Mouse (Mus musculus): ENCODE data around the gene Sun1. TPM values are rescaled to one million over a fixed set of nuclear protein-coding genes. Genes with fewer than 3 reads are reported as not detected.

The Sun1 gene
- polyA plus RNA-seq, 1 experiment from 2014 or later: 46.2 TPM

DNA sequence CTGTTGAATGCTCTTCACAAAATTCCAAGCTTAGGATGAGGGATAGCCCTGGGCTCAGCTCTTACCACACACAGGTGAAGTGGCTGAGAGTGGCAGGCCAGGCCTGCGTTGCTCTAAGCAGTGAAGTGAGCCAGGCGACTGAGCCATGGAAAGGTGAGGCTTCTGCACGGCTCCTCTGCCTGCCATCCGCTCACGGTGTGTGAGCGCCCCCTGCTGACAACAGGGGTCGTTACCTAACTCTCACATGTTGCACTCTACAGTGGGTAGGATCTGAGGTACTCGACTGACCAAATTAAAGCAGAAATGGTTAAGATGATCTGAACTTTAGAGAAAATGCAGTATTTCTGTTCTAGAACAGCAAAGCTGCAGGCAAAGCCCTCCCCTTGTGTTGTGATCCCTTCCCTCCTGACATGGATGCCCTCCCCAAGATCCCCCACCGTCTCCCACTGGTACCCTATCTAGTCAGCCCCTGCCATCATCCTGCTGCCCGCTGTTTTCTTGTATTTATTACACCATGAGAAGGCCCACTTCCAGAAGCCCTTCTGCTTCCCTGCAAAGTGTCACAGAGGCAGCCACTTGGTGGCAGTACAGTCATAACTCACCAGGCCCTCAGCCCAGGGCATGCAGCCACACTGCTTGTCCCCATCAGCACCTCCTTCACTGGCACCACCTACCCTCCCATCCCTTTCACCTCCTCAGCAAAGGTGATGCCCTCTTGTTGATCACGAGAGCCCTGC is 21.4 kb upstream of the Sun1 start:
- Histone ChIP-seq H3K4me3 (ENCODE audit: low read depth, low read length) (no peak overlapping the region), H3K27ac (replicated peaks; ENCODE audit: low read depth, low read length) (no peak overlapping the region), H3K4me1 (ENCODE audit: control insufficient read depth, insufficient read depth, low read length) (peaks cover 2% of the 10 kb centered on the region), H3K9me3 (ENCODE audit: control insufficient read depth, low read length) (no peaks in the 10 kb centered on the region), H3K4me2 (ENCODE audit: low read depth, severe bottlenecking) (no peak overlapping the region), H3K36me3 (ENCODE audit: control insufficient read depth, insufficient read depth, low read length) (peaks cover 4% of the 10 kb centered on the region; the same call in 1 of the 2 replicates), H3K9ac (ENCODE audit: low read length) (no peak overlapping the region), H3K27me3 (ENCODE audit: control insufficient read depth, insufficient read depth, low read length) (no peaks in the 10 kb centered on the region)
- DNase-seq (ENCODE audit: low spot score) (peak; percentile 89), ATAC-seq (ENCODE audit: insufficient number of reproducible peaks, low FRiP score, low TSS enrichment, low read depth) (no peak)
- WGBS: 32% methylated on average over 11 of the region's 11 CpGs

GRCm38 (mm10) chr5:139183131-139183530 is 17.3 kb upstream of the Sun1 start:
- WGBS: 88% methylated on average over 2 of the region's 2 CpGs
- ATAC-seq (ENCODE audit: insufficient number of reproducible peaks, low FRiP score, low TSS enrichment, low read depth): no peak

DNA sequence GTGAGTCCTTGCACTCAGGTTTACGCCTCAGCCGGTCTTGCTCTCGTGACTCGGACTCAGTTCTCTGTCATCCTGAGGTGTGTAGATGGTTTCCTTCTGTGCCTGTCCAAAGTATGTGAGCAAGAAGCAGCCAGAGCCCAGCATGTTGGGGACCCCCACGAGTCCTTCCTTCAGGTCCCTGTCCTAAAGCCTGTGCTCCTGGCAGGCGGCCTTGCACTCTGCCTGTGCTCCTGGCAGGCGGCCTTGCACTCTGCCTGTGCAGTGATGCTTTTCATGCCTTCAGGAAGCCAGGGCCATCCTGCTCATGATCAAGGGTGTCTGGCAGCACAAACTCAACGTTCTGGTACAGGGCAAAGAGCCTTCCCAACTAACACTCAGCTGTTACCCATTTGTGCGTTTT is 16.8 kb upstream of the Sun1 start:
- H3K9ac ChIP-seq (ENCODE audit: low read length): no peak overlapping the region
- no peak overlapping the region for H3K4me3 ChIP-seq (ENCODE audit: low read depth, low read length)
- H3K9me3 ChIP-seq (ENCODE audit: control insufficient read depth, low read length): no peaks in the 10 kb centered on the region
- no peak overlapping the region for H3K4me2 ChIP-seq (ENCODE audit: low read depth, severe bottlenecking)
- H3K27me3 ChIP-seq (ENCODE audit: control insufficient read depth, insufficient read depth, low read length): no peaks in the 10 kb centered on the region
- no peaks in the 10 kb centered on the region for H3K4me1 ChIP-seq (ENCODE audit: control insufficient read depth, insufficient read depth, low read length)
- 93% methylated on average over 9 of the region's 9 CpGs for WGBS
- DNase-seq (ENCODE audit: low spot score) (no peak), ATAC-seq (ENCODE audit: insufficient number of reproducible peaks, low FRiP score, low TSS enrichment, low read depth) (no peak)
- H3K27ac ChIP-seq (replicated peaks; ENCODE audit: low read depth, low read length): no peak overlapping the region
- peaks cover 5% of the 10 kb centered on the region; the same call in 1 of the 2 replicates for H3K36me3 ChIP-seq (ENCODE audit: control insufficient read depth, insufficient read depth, low read length)

More at GRCm38 (mm10) chr5:139183131-139183530, 17.3 kb upstream of the Sun1 start:
- Histone ChIP-seq H3K36me3 (ENCODE audit: control insufficient read depth, insufficient read depth, low read length) (peaks cover 5% of the 10 kb centered on the region; the same call in 1 of the 2 replicates), H3K4me1 (ENCODE audit: control insufficient read depth, insufficient read depth, low read length) (no peaks in the 10 kb centered on the region), H3K9ac (ENCODE audit: low read length) (no peak overlapping the region), H3K4me3 (ENCODE audit: low read depth, low read length) (no peak overlapping the region), H3K4me2 (ENCODE audit: low read depth, severe bottlenecking) (no peak overlapping the region), H3K27me3 (ENCODE audit: control insufficient read depth, insufficient read depth, low read length) (no peaks in the 10 kb centered on the region), H3K9me3 (ENCODE audit: control insufficient read depth, low read length) (no peaks in the 10 kb centered on the region), H3K27ac (replicated peaks; ENCODE audit: low read depth, low read length) (no peak overlapping the region)
- DNase-seq (ENCODE audit: low spot score): no peak

- Histone ChIP-seq H3K27me3 (ENCODE audit: control insufficient read depth, insufficient read depth, low read length) (no peaks in the 10 kb centered on the region), H3K4me2 (ENCODE audit: low read depth, severe bottlenecking) (no peak overlapping the region), H3K4me1 (ENCODE audit: control insufficient read depth, insufficient read depth, low read length) (no peaks in the 10 kb centered on the region), H3K9ac (ENCODE audit: low read length) (no peak overlapping the region), H3K27ac (replicated peaks; ENCODE audit: low read depth, low read length) (no peak overlapping the region), H3K36me3 (ENCODE audit: control insufficient read depth, insufficient read depth, low read length) (peaks cover 5% of the 10 kb centered on the region; the same call in 1 of the 2 replicates), H3K4me3 (ENCODE audit: low read depth, low read length) (no peak overlapping the region), H3K9me3 (ENCODE audit: control insufficient read depth, low read length) (no peaks in the 10 kb centered on the region)
- ATAC-seq (ENCODE audit: insufficient number of reproducible peaks, low FRiP score, low TSS enrichment, low read depth): no peak
- 90% methylated on average over 4 of the region's 4 CpGs for WGBS
- DNase-seq (ENCODE audit: low spot score): no peak
These were observed 15.5 kb upstream of the Sun1 start for GRCm38 (mm10) chr5:139184897-139185296.

GRCm38 (mm10) chr5:139189726-139190125 is 10.7 kb upstream of the Sun1 start:
- no peak for ATAC-seq (ENCODE audit: insufficient number of reproducible peaks, low FRiP score, low TSS enrichment, low read depth)
- DNase-seq (ENCODE audit: low spot score): no peak
- no peak overlapping the region for H3K27ac ChIP-seq (replicated peaks; ENCODE audit: low read depth, low read length)
- no peaks in the 10 kb centered on the region for H3K9me3 ChIP-seq (ENCODE audit: control insufficient read depth, low read length)
- 89% methylated on average over 5 of the region's 5 CpGs for WGBS
- H3K4me2 ChIP-seq (ENCODE audit: low read depth, severe bottlenecking): no peak overlapping the region
- peaks cover 2% of the 10 kb centered on the region; the same call in 1 of the 2 replicates for H3K36me3 ChIP-seq (ENCODE audit: control insufficient read depth, insufficient read depth, low read length)
- no peaks in the 10 kb centered on the region for H3K27me3 ChIP-seq (ENCODE audit: control insufficient read depth, insufficient read depth, low read length)
- H3K4me3 ChIP-seq (ENCODE audit: low read depth, low read length): no peak overlapping the region
- no peak overlapping the region for H3K9ac ChIP-seq (ENCODE audit: low read length)
- H3K4me1 ChIP-seq (ENCODE audit: control insufficient read depth, insufficient read depth, low read length): no peaks in the 10 kb centered on the region

GRCm38 (mm10) chr5:139190958-139191357 is 9.5 kb upstream of the Sun1 start:
- H3K9me3 ChIP-seq (ENCODE audit: control insufficient read depth, low read length): no peaks in the 10 kb centered on the region
- no peak overlapping the region for H3K9ac ChIP-seq (ENCODE audit: low read length)
- no peaks in the 10 kb centered on the region; the same call in 1 of the 2 replicates for H3K36me3 ChIP-seq (ENCODE audit: control insufficient read depth, insufficient read depth, low read length)
- no peaks in the 10 kb centered on the region for H3K4me1 ChIP-seq (ENCODE audit: control insufficient read depth, insufficient read depth, low read length)
- no peak overlapping the region for H3K4me2 ChIP-seq (ENCODE audit: low read depth, severe bottlenecking)
- DNase-seq (ENCODE audit: low spot score) (no peak), ATAC-seq (ENCODE audit: insufficient number of reproducible peaks, low FRiP score, low TSS enrichment, low read depth) (no peak)
- WGBS: 80% methylated on average over 5 of the region's 5 CpGs
- H3K27me3 ChIP-seq (ENCODE audit: control insufficient read depth, insufficient read depth, low read length): no peaks in the 10 kb centered on the region
- no peak overlapping the region for H3K4me3 ChIP-seq (ENCODE audit: low read depth, low read length)
- H3K27ac ChIP-seq (replicated peaks; ENCODE audit: low read depth, low read length): no peak overlapping the region

GRCm38 (mm10) chr5:139198779-139199178 is 1.7 kb upstream of the Sun1 start:
- H3K27ac ChIP-seq (replicated peaks; ENCODE audit: low read depth, low read length): no peak overlapping the region
- ATAC-seq (ENCODE audit: insufficient number of reproducible peaks, low FRiP score, low TSS enrichment, low read depth): no peak
- no peaks in the 10 kb centered on the region for H3K36me3 ChIP-seq (ENCODE audit: control insufficient read depth, insufficient read depth, low read length)
- no peak overlapping the region for H3K4me3 ChIP-seq (ENCODE audit: low read depth, low read length)
- peaks cover 9% of the 10 kb centered on the region for H3K4me1 ChIP-seq (ENCODE audit: control insufficient read depth, insufficient read depth, low read length)
- WGBS: 94% methylated on average over 3 of the region's 3 CpGs
- H3K9ac ChIP-seq (ENCODE audit: low read length): no peak overlapping the region
- no peaks in the 10 kb centered on the region for H3K9me3 ChIP-seq (ENCODE audit: control insufficient read depth, low read length)
- no peaks in the 10 kb centered on the region for H3K27me3 ChIP-seq (ENCODE audit: control insufficient read depth, insufficient read depth, low read length)
- no peak for DNase-seq (ENCODE audit: low spot score)
- H3K4me2 ChIP-seq (ENCODE audit: low read depth, severe bottlenecking): no peak overlapping the region

DNA sequence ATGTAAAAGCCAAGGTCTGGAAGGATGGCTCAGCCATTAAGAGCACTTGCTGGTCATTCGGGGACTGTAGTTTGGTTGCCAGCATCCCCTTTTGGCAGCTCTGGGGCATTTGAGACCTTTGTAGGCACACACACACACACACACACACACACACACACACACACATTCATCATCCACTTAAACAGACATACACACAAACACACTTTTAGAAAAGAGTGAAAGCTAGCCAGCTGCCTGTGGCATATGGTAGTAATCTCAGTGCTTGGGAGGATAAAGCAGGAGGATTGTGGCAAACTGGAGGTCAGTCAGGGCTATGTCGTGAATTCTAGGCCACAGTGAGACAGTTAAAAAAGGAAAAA is 822 bp upstream of the Sun1 start:
- Histone ChIP-seq H3K36me3 (ENCODE audit: control insufficient read depth, insufficient read depth, low read length) (no peaks in the 10 kb centered on the region), H3K4me2 (ENCODE audit: low read depth, severe bottlenecking) (peak overlapping the region; percentile 85), H3K4me1 (ENCODE audit: control insufficient read depth, insufficient read depth, low read length) (peaks cover 9% of the 10 kb centered on the region), H3K4me3 (ENCODE audit: low read depth, low read length) (peak overlapping the region; percentile 97), H3K27me3 (ENCODE audit: control insufficient read depth, insufficient read depth, low read length) (no peaks in the 10 kb centered on the region), H3K9ac (ENCODE audit: low read length) (peak overlapping the region; percentile 58), H3K27ac (replicated peaks; ENCODE audit: low read depth, low read length) (peak overlapping the region; percentile 24; the same call in 1 of the 2 replicates), H3K9me3 (ENCODE audit: control insufficient read depth, low read length) (no peaks in the 10 kb centered on the region)
- ATAC-seq (ENCODE audit: insufficient number of reproducible peaks, low FRiP score, low TSS enrichment, low read depth): no peak
- WGBS: 40% methylated on average over 2 of the region's 2 CpGs
- DNase-seq (ENCODE audit: low spot score): no peak
